Mouse (Mus musculus): ENCODE data around the gene Abcg1.

GRCm38 (mm10) chr17:31157921-31158320, 100.4 kb downstream of the Abcg1 start:
- no peak for TF ChIP-seq POLR2A (IDR thresholded peaks at IDR 0.05; ENCODE audit: insufficient read length, low read depth)
- no peak for TF ChIP-seq POLR2AphosphoS2 (IDR thresholded peaks at IDR 0.05; ENCODE audit: insufficient read length, low read depth)
- no peak for TF ChIP-seq CEBPB (IDR thresholded peaks at IDR 0.05; ENCODE audit: insufficient read depth, poor library complexity, severe bottlenecking)
- no peak for TF ChIP-seq MYOD1 (IDR thresholded peaks at IDR 0.05; ENCODE audit: control insufficient read depth in 1 of 3, insufficient read length in 2 of 3, low read depth in 2 of 3)
- TF ChIP-seq MAX (IDR thresholded peaks at IDR 0.05; ENCODE audit: low read depth) = no peak
- TF ChIP-seq REST (IDR thresholded peaks at IDR 0.05; ENCODE audit: insufficient read depth, insufficient read length) = no peak
- TF ChIP-seq USF1 (IDR thresholded peaks at IDR 0.05; ENCODE audit: low read depth) = no peak

Measured in myocyte (in vitro differentiated cells).